Mouse (Mus musculus) heart, adult 8-10 months (tissue): ENCODE measurements around the gene Map10. TPM values are rescaled to one million over a fixed set of nuclear protein-coding genes. Genes with fewer than 3 reads are reported as not detected.

Source experiments
- DNase-seq: peaks from one replicate; pipeline ENCODE4 v3.0.0; 2022; ENCODE audit warnings: low spot score
- total RNA-seq, 4 experiments: library from RNA; stranded (reverse); gene quantifications; 2 replicates each; pipeline ENCODE4 v1.2.4; 2022

Map10 gene
- total RNA-seq, 4 experiments from 2014 or later, result 4.9 to 7.0 (median 6.4) TPM

DNA sequence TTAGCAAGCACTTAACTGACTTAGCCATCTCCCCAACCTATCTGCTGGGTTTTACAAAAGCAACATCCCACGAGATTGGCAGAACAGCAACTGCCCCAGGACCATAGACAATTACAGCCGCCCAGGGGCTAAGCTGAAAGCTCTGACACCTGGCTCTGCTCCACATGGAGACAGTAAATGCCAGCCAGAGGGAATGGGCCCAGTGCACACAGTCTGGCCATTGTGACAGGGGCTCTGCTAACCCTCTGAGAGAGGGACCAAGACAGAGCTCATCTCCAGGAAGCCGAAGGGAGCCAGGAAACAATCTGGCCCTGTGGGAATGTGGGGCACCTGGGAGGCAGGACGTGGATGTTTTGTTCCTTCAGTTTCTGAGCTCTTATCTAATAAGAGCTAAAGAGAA, 46.6 kb downstream of the Map10 start:
- DNase-seq, result no peak

DNA sequence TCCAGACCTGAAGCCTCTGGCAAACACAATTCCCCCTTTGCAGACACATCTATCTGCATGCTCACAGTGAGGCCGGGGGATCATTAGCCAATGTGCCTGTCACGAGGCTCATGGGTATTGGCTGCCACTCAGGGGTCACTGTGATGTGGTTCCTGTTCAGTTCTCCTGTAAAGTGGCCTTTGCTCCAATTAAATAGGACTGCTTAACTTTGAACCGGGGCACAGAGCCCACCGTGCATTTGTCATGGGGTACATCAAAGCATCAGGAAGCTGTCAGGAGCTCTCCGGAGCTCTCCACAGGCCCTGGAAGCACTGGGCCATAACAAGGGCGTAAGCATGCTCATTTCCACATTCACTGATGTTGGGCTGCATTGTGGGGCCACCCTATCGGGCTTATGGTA, 47.0 kb downstream of the Map10 start:
- DNase-seq, result no peak

DNA sequence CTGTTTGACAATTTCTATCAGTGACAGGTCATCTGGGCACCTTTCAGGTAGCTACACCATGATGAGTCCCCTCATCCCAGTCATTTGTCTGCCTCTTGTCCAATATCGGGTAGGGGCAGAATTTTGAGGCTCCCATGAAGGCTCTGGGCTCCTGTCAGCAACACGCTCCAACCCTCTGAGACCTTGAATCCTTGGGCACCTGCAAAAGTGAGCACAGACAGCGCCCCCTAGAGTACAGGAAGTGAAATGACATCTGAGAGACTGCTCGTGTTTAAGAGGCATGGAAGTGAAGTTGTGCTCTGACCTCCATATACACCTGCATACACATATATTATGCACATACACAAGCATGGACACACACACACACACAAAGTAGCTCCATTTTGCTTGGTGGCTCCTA, 49.3 kb downstream of the Map10 start:
- DNase-seq, result no peak

DNA sequence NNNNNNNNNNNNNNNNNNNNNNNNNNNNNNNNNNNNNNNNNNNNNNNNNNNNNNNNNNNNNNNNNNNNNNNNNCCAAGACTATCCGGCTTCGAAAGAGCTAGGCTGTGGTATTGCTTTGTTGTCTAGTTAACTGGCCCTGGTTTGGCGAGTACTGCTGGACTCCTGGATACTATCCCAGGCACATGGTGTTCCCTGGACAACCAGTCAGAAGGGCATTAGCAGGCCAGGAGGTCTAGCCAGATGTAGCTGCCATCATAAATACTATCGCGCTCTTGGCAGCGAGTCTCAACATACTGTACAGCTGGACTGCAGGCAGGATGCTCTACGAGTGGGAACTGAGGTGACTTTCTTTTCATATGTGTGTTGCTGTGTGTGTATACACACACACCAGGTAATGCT, 53.1 kb downstream of the Map10 start:
- DNase-seq, result peak; percentile 55

Other genes starting within 250 kb of the Map10 start
- gene Sipa1l2, start 100.0 kb upstream of the Map10 start, total RNA-seq, result 10 to 100 TPM; 41.6 to 49.5 (median 44.5) TPM
- 10 to 100 TPM; 14.6 to 18.4 (median 16.3) TPM for gene Ntpcr, start 60.1 kb downstream of the Map10 start, total RNA-seq
- gene Pcnx2, start 228.5 kb downstream of the Map10 start, total RNA-seq, result under 1 TPM; 0.49 to 0.90 (median 0.64) TPM
- 1 to 10 TPM in 3 of 4 experiments, under 1 TPM in 1; 0.78 to 2.1 (median 1.2) TPM for gene Map3k21, start 240.6 kb downstream of the Map10 start, total RNA-seq